Mouse (Mus musculus) B cell, adult 67 days (primary cell): ENCODE measurements around the gene Gimap4. TPM values are rescaled to one million over a fixed set of nuclear protein-coding genes. Genes with fewer than 3 reads are reported as not detected.

ENCODE experiments used
- total RNA-seq, 2 experiments: library from RNA; stranded (reverse); gene quantifications; 4 replicates each; pipeline ENCODE4 v1.2.4; 2023

The Gimap4 gene
- 100 to 1,000 TPM; 146 to 200 TPM for total RNA-seq

GRCm38 (mm10) chr6:48684319-48684718, at the start of gene Gimap4:
TSS of gene Gimap4 (plus strand) at chr6:48684549.

GRCm38 (mm10) chr6:48646995-48647394, 37.4 kb upstream of the Gimap4 start, which contains the start of gene Gimap8:
TSS of gene Gimap8 (plus strand) at chr6:48647234.

GRCm38 (mm10) chr6:48675931-48676859, 8.2 kb upstream of the Gimap4 start, which contains the start of gene Gimap9:
TSS of gene Gimap9 (plus strand) at chr6:48676129.

GRCm38 (mm10) chr6:48718455-48718854, 34.1 kb downstream of the Gimap4 start, which contains the start of the genes Gm28053 and Gimap7:
TSS of gene Gm28053 (plus strand) at chr6:48718607.
TSS of gene Gimap7 (plus strand) at chr6:48718621.

GRCm38 (mm10) chr6:48738961-48739779, 54.8 kb downstream of the Gimap4 start, which contains the start of gene Gimap1:
TSS of gene Gimap1 (plus strand) at chr6:48739054.

Other genes starting within 250 kb of the Gimap4 start
- gene Zfp467, start 238.7 kb upstream of the Gimap4 start, total RNA-seq = 10 to 100 TPM in 1 of 2 experiments, 1 to 10 TPM in 1; 7.2 to 11.6 TPM
- under 1 TPM in 1 of 2 experiments, not detected in 1; 0.24 TPM for gene Sspo, start 236.3 kb upstream of the Gimap4 start, total RNA-seq
- gene Atp6v0e2, start 146.9 kb upstream of the Gimap4 start, total RNA-seq = under 1 TPM; 0.30 to 0.41 TPM
- 10 to 100 TPM; 45.3 to 55.6 TPM for gene Lrrc61, start 129.8 kb upstream of the Gimap4 start, total RNA-seq
- not detected for gene Rarres2, start 111.8 kb upstream of the Gimap4 start, total RNA-seq
- gene Gm45021, start 94.9 kb upstream of the Gimap4 start, total RNA-seq = not detected
- gene Repin1, start 90.7 kb upstream of the Gimap4 start, total RNA-seq = 1 to 10 TPM; 8.4 to 8.9 TPM
- gene Gm44965, start 90.6 kb upstream of the Gimap4 start, total RNA-seq = not detected
- 1 to 10 TPM; 4.8 to 7.1 TPM for gene Zfp775, start 82.5 kb upstream of the Gimap4 start, total RNA-seq
- gene AI854703, start 57.8 kb upstream of the Gimap4 start, total RNA-seq = under 1 TPM; 0.35 to 0.42 TPM
- gene Gimap8, start 37.3 kb upstream of the Gimap4 start, total RNA-seq = 100 to 1,000 TPM; 137 to 176 TPM
- 10 to 100 TPM; 75.8 to 78.6 TPM for gene Gimap9, start 8.4 kb upstream of the Gimap4 start, total RNA-seq
- 1,000 to 10,000 TPM; 1,476 to 1,529 TPM for gene Gimap6, start 23.7 kb downstream of the Gimap4 start, total RNA-seq
- gene Gm28053, start 34.1 kb downstream of the Gimap4 start, total RNA-seq = 10 to 100 TPM; 41.2 to 94.2 TPM
- 100 to 1,000 TPM; 119 to 135 TPM for gene Gimap7, start 34.1 kb downstream of the Gimap4 start, total RNA-seq
- gene Gimap1, start 54.5 kb downstream of the Gimap4 start, total RNA-seq = 100 to 1,000 TPM; 170 to 239 TPM
- 100 to 1,000 TPM; 121 to 177 TPM for gene Gimap5, start 61.6 kb downstream of the Gimap4 start, total RNA-seq
- 100 to 1,000 TPM; 216 to 241 TPM for gene Gimap3, start 86.3 kb downstream of the Gimap4 start, total RNA-seq
- 1 to 10 TPM in 1 of 2 experiments, under 1 TPM in 1; 0.71 to 1.7 TPM for gene Tmem176a, start 156.4 kb downstream of the Gimap4 start, total RNA-seq
- 1 to 10 TPM; 1.0 to 2.4 TPM for gene Tmem176b, start 156.9 kb downstream of the Gimap4 start, total RNA-seq
- not detected for gene Aoc1, start 188.3 kb downstream of the Gimap4 start, total RNA-seq
- gene 1600015I10Rik, start 245.3 kb downstream of the Gimap4 start, total RNA-seq = not detected